Mouse (Mus musculus): ENCODE data around the gene Hoxc4.
A peak's percentile ranks its signal among the peaks of the same experiment; 100 is the strongest.

Hoxc4 gene

GRCm38 (mm10) chr15:103018636-103019035, at the start of gene Hoxc4:
Hoxc4 (plus strand) TSS chr15:103018934.
- no peak for DNase-seq

- no peak for DNase-seq
Measured at GRCm38 (mm10) chr15:102969296-102969695, 49.4 kb upstream of the Hoxc4 start.

DNA sequence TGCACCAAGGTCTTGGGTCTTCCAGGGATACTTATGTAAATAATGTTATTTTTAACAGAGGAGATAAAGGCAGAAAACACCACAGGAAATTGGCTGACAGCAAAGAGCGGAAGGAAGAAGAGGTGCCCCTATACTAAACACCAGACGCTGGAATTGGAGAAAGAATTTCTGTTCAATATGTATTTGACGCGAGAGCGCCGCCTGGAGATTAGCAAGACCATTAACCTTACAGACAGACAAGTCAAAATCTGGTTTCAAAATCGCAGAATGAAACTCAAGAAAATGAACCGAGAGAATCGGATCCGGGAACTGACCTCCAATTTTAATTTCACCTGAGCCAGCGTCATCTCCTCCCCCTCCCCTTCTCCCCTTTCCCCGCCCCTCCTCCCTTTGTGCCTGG, 48.0 kb upstream of the Hoxc4 start:
- DNase-seq, result peak; percentile 30

DNA sequence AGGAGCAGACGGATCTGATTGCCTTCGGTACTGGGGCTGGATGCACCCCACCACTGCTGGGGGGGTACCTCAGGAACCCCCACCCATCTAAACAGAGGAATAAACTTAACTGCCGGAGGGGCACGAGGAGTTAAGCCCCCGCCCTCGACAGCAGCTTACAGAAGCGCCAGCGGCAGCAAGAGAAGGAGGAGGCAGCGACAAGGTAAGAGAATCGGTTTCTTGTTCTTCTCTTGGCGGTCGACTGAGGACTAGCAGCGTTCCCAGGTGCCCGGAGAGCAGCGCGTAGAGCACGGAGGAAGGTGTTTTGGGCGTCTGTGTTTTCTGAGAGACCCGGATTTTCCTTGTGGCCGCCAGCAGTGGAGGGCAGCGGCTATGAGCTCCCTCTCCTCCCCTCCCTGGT, 46.5 kb upstream of the Hoxc4 start:
- DNase-seq, result no peak

GRCm38 (mm10) chr15:102972753-102973152, 46.0 kb upstream of the Hoxc4 start:
- DNase-seq, result no peak

DNA sequence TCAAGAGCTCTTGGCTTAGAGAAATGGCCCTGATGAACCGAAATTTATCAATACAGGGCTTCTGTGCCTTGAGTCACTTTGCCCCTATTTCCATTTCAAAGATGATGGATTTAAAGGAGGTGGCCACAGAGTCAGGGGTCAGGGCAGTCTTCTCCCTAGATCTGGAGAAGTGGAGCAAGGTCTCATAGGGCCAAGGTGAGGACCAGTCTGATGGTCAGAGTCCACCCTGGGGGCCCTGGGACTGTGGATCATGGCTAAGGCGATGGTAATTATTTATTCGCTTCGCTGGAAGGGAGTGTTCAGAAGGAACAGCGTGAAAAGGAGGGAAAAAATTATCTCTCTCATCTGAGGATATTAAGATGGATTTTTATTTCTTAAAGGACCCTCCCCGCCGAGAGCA, 43.7 kb upstream of the Hoxc4 start:
- no peak for DNase-seq

GRCm38 (mm10) chr15:102975688-102976111, 43.0 kb upstream of the Hoxc4 start:
- DNase-seq, result no peak

DNA sequence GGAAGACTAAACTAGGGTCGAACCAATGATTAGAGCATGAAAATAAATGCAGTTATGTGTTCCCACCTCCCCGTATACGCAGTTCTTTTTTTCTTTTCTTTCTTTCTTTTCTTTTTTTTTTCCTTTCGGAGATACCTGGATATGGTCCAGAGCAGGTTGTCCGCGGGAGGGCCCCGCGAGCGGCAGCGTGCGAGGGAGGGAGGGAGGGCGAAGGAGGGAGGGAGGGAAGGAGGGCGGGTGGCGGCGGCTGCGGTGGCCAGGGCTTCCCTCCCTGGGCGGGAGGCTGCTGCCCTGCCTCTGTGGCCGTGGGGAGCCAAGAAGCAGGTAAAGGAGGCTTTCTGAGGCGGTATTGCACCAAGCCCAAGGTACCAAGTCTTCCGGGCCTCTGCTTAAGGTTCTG, 42.6 kb upstream of the Hoxc4 start, which contains the start of gene Hoxc9:
Gene Hoxc9 (plus strand): TSS at position 269 of the 400 bp plus-strand sequence.
- DNase-seq, result no peak

DNA sequence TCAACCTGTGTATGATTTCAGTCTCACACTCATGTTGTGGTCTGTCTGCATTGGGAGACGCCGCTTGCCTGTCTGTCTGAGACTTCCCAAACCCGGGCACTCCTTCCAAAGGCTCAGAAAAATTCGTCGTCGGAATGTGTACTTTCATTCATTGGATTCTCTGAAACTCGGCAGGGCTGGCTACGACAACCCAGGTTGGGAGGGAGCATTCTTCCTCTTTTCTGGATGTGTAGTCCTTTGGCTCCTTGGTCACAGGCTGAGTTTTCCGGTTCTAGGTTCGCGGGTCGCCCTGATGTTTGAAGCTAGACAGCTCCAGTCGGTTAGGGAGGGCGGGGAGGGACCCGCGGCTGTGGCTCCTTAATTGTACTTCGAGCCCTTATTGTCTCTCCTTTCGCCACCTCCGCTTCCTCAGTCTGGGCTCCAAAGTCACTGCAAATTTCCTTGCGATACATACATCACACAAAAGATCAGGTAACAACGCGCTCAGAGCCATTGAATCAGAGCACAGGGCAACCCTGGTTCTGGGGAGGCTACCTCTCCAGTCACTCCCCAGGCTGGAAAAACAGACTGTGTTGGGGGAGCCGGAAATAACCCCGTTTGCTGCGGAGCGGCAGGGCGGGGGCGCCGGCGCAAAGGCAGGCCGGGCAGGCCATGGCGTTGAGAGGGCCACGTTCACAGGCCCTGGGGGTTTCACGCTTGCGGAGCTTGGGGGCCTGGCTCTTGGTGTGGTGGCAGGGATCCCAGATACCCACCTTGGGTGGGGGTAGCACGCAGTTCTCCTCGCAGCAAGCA, 41.9 kb upstream of the Hoxc4 start:
- no peak for DNase-seq

GRCm38 (mm10) chr15:102977423-102977974, 41.2 kb upstream of the Hoxc4 start:
- no peak for DNase-seq

DNA sequence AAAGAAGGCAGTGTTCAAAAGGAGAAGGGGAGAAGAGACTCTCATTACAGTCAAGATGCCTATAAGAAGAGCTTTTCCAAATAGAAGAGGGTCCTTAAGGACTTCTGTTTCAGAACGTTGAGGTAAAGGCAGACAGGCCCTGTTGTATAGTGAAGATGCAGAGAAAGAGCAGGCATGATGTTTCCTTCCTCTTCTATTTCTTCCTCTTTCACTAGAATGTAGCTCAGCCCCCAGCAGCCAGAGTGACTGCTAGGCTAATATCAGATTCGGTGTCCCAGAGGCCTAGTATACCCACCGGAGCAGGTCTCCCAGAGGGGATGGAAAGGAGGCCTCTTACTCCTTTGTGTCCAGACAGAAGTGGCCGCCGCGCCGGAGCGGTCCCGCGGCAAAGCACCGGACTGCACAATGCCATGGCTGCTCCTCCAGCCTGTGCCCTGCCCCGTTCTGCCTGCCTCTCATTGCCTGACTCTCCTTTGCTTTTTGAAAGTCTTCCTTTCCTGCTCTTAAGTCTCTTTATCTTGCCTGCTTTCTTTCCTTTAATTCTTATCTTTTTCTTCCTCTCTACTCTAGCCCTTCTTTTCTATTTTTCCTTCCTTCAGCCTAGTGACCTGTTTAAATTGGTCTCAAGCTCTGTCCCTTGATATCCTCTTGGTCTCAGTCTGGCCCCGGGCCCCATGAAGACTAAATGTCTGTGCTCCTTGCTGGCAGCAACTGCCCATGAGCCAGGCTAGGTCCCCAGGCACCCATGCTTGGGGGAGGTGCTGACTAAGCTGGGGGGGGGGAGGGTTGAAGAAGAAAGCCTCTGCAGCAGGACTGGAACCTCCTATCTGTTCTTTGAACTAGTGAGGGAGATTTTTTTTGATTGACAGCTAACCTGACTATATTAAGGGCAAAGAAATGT, 39.9 kb upstream of the Hoxc4 start:
- DNase-seq, result no peak

DNA sequence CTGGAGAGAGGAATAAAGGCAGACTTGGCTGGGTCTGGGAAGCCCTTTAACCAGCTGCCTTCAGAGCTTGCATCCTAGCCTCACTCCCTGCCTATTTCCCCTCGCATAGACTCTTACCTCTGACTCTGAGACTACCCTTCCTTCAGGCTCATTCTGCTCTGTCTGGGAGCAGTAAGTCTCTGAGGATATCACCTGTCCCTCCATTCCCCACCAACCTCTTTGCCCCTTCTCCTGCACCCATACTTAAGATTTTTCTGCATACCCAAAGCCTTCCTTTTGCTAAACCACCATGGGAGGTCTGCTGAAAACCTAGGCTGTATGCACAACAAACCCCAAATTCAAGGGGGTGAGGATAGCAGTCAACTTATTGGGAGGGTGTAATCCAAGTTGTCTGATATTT, 38.8 kb upstream of the Hoxc4 start:
- DNase-seq, result no peak

GRCm38 (mm10) chr15:102980352-102980751, 38.4 kb upstream of the Hoxc4 start:
- DNase-seq, result no peak

- DNase-seq, result no peak
Measured at GRCm38 (mm10) chr15:102980912-102981311, 37.8 kb upstream of the Hoxc4 start.

- no peak for DNase-seq
Measured at GRCm38 (mm10) chr15:102981379-102982288, 37.1 kb upstream of the Hoxc4 start.

DNA sequence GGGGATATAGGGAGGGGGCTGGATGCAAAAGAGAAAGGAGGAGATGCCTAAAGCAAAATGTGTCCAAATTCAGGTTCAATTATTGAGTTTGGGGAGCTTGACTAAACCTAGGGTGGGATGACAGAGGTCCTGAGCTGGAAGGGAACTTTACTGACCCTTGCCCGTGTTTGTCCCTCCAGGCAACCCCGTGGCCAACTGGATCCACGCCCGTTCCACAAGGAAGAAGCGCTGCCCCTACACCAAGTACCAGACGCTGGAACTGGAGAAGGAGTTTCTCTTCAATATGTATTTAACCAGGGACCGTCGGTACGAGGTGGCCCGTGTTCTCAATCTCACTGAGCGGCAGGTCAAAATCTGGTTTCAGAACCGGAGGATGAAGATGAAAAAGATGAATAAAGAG, 35.0 kb upstream of the Hoxc4 start:
- no peak for DNase-seq

- no peak for DNase-seq
Measured at GRCm38 (mm10) chr15:102984521-102984920, 34.2 kb upstream of the Hoxc4 start.

DNA sequence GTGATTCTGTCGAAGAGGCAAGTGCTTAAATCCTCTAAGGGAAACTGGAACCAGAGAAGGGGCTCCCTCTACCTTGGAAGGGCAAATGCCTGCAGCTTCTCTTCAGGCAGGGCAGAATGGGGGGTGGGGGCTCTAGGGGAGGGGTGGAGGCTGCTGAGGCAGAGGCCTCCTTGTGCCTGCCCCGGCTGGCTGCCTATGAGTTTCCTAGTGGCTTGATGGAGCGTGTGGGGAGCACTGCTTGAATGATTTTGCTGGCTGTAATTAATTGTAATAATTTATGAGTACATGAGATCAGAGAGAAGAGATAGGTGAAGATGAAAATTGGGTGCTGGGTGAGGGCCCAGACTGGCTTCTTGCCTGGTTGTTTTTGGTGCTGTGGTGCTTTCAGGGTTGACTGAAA, 33.8 kb upstream of the Hoxc4 start:
- no peak for DNase-seq

- DNase-seq, result peak; percentile 95
Measured at GRCm38 (mm10) chr15:102987124-102987833, 31.5 kb upstream of the Hoxc4 start.

DNA sequence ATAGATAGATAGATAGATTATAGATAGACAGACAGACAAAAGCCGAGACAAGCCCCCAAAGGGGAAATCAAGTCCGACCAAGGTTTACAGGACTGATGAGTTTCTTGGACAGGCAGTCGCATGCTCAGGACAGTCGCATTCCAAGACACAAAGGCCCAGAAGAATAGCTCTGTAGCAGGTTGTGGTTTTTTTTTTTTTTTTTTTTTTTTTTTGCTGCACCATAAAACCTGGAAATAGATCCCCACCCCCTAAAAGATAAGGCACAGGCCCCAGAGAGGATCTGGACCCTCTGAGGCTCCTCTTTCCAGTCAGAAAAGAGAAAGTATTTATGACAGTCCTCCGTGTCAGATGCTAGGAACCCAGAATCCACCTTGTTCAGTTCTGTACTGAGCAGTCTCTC, 30.7 kb upstream of the Hoxc4 start:
- DNase-seq, result no peak

DNA sequence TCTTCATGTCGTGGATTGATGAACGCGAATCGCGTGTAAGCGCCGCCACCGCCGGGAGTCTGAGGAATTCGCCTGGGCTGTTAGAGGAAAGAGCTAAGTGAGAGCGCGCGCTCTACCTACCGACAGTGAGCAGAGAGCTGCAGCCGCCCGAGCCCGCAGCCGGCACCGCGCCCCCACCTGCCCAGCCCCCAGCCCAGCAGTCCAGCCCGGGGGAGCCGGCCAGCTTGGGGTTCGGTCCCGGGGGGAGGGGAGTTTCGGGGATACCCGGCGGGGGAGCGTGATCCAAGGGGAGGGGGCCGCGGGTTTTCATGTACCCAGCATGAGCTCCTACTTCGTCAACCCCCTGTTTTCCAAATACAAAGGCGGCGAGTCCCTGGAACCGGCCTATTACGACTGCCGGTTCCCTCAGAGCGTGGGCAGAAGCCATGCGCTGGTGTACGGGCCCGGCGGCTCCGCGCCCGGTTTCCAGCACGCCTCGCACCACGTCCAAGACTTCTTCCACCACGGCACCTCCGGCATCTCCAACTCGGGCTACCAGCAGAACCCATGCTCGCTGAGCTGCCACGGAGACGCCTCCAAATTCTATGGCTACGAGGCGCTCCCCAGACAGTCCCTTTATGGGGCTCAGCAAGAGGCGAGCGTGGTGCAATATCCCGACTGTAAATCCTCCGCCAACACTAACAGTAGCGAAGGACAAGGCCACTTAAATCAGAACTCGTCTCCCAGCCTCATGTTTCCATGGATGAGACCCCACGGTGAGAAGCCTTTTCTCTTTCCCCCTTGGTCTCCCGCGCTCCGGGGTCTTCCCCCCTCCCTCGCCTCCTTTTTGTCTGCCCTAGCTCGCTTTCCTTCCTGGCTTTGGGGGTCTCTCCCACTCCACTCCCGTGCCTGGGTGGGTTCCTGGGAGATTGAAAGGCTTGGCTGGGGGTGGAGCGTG, 28.0 kb upstream of the Hoxc4 start, which contains the start of gene Hoxc8:
Gene Hoxc8 (plus strand): TSS at position 147 of the 937 bp plus-strand sequence.
- DNase-seq, result no peak

All from lung, postnatal 10 days (tissue).